Mouse (Mus musculus): ENCODE data around the gene Raver1. TPM values are rescaled to one million over a fixed set of nuclear protein-coding genes. Genes with fewer than 3 reads are reported as not detected.

Raver1 gene
- polyA plus RNA-seq, 1 experiment, result 26.1 TPM

DNA sequence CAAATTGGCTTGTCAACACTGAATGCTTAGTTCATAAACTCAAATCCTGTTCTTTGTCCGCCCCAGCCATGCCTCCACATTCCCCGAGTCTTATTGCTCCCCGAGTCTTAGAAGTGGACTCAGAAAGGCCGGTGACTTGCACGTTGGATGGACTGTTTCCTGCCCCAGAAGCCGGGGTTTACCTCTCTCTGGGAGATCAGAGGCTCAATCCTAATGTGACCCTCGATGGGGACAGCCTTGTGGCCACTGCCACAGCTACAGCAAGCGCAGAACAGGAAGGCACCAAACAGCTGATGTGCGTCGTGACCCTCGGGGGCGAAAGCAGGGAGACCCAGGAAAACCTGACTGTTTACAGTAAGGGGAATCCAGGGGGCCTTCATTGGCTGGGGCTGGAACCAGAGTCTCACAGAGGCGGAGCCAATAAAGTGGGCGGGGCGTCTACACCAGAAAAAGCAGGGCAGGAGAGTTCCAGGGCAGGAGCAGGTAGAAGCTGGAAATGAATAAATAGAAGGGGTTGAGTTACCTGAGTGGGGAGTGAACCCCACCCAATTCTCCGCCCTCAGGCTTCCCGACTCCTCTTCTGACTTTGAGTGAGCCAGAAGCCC lies 57.2 kb downstream of the Raver1 start:
- Histone ChIP-seq H3K4me1 (ENCODE audit: control insufficient read depth, insufficient read depth, low read length) (peaks cover 3% of the 10 kb centered on the region; the same call in 1 of the 2 replicates), H3K4me3 (ENCODE audit: insufficient read depth, low read length) (no peak overlapping the region; the same call in 1 of the 2 replicates), H3K27ac (ENCODE audit: insufficient read depth, low read length) (no peak overlapping the region)
- TF ChIP-seq POLR2A (IDR thresholded peaks at IDR 0.05; ENCODE audit: extremely low read depth, insufficient read depth, low read length), result no peak
- TF ChIP-seq CTCF (IDR thresholded peaks at IDR 0.05; ENCODE audit: extremely low read depth, insufficient read depth, low read length), result no peak

DNA sequence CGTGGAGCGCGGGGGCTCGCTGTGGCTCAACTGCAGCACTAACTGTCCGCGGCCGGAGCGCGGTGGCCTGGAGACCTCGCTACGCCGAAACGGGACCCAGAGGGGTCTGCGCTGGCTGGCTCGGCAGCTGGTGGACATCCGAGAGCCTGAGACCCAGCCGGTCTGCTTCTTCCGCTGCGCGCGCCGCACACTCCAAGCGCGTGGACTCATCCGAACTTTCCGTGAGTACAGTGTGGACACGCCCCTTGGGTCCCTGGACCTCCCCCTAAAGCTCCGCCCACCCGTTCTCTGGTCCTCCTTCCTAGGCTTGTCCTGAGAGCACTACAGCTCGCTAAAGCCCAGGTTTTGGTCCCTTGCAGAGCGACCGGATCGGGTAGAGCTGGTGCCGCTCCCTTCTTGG lies 58.7 kb downstream of the Raver1 start:
- H3K4me1 ChIP-seq (ENCODE audit: control insufficient read depth, insufficient read depth, low read length), result peaks cover 3% of the 10 kb centered on the region; the same call in 1 of the 2 replicates
- H3K4me3 ChIP-seq (ENCODE audit: insufficient read depth, low read length), result peak overlapping the region; percentile 79

DNA sequence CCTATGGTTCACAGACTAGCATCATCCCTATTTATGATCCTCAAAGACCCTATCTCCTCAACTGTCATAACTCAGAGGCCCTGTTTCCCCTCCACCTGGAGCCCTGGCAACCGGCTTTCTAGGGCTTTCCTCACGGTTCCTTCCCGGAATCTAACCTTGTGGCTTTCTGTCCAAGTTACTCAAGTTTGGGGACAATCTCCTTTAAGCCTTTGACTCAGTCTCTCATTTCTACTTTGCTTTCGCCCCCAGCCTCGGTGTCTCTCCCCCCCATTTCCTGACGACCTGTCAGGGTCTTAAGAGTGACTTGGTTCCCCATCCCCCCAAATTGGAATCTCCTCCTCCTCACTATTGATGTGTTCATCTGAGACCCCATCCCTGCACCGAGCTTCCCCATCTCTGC lies 59.3 kb downstream of the Raver1 start:
- H3K4me1 ChIP-seq (ENCODE audit: control insufficient read depth, insufficient read depth, low read length), result peaks cover 1% of the 10 kb centered on the region; the same call in 1 of the 2 replicates
- TF ChIP-seq CTCF (IDR thresholded peaks at IDR 0.05; ENCODE audit: extremely low read depth, insufficient read depth, low read length), result no peak
- TF ChIP-seq POLR2A (IDR thresholded peaks at IDR 0.05; ENCODE audit: extremely low read depth, insufficient read depth, low read length), result no peak
- H3K4me3 ChIP-seq (ENCODE audit: insufficient read depth, low read length), result peak overlapping the region; percentile 79
- H3K27ac ChIP-seq (ENCODE audit: insufficient read depth, low read length), result peak overlapping the region; percentile 87

More for the DNA sequence above, 58.7 kb downstream of the Raver1 start:
- 0 out of 2 replicates have a peak overlapping the region, but pooled peaks have one; percentile 87 for H3K27ac ChIP-seq (ENCODE audit: insufficient read depth, low read length)
- TF ChIP-seq CTCF (IDR thresholded peaks at IDR 0.05; ENCODE audit: extremely low read depth, insufficient read depth, low read length) (no peak), POLR2A (IDR thresholded peaks at IDR 0.05; ENCODE audit: extremely low read depth, insufficient read depth, low read length) (peak; percentile 50; the same call in 1 of the 2 replicates)

DNA sequence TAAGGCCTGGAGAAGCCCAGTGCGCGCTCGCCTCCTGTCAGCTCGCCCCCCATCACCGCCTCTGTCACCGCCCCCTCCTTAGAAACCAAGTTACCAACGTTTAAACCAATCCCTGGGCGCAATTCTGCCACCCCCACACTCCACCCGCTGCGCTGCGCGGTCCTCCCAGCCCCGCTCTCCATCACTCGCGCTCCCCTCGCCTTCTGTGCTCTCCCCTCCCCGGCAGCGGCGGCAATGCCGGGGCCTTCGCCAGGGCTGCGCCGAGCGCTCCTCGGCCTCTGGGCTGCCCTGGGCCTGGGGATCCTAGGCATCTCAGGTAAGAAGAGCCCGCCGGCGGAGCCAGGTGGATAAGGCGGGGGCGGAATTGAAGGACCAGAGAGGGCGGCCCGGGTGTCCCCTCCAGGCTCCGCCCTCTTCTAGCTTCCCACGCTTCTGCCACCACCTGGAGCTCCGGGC lies 59.9 kb downstream of the Raver1 start, which contains the start of gene Icam5:
Gene Icam5 (plus strand): TSS at position 178 of the 456 bp plus-strand sequence.
- Histone ChIP-seq H3K4me1 (ENCODE audit: control insufficient read depth, insufficient read depth, low read length) (peaks cover 1% of the 10 kb centered on the region; the same call in 1 of the 2 replicates), H3K4me3 (ENCODE audit: insufficient read depth, low read length) (peak within 1 kb of the TSS; percentile 79), H3K27ac (ENCODE audit: insufficient read depth, low read length) (peak within 1 kb of the TSS; percentile 87)
- TF ChIP-seq POLR2A (IDR thresholded peaks at IDR 0.05; ENCODE audit: extremely low read depth, insufficient read depth, low read length) (0 out of 2 replicates have a peak, but pooled peaks have one; percentile 60), CTCF (IDR thresholded peaks at IDR 0.05; ENCODE audit: extremely low read depth, insufficient read depth, low read length) (no peak)

DNA sequence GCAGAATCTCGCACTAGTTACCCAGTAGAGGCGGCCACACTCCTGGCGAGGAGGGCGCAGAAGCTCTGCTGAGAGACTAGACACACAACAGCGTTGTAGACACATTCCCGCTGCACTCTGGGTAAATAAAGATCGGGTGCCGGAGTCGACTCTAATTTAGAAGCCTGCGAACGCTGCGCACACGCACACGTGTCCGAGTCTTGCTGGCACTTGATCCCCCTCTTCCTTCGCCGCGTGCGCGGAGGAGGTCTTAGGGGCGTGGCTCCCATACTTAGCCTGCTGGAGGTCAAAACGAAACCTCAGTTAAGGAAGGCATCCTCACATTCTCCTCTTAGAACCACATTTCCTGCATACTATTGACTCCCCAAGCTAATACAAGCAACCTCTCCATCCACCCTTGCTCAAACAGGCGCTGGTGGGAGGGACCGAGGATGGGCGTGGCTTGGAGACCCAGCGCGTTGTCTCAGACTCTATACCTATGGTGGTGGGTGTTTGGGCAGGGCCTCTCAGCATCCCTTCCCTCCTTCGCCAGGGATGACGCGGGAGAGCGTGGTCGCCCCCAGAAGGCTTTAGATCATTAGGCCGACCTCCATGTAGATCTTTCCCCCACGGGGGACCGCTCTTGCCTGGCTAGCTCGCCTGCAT lies 60.4 kb downstream of the Raver1 start:
- TF ChIP-seq POLR2A (IDR thresholded peaks at IDR 0.05; ENCODE audit: extremely low read depth, insufficient read depth, low read length) (peak; percentile 69; the same call in 1 of the 2 replicates), CTCF (IDR thresholded peaks at IDR 0.05; ENCODE audit: extremely low read depth, insufficient read depth, low read length) (no peak)
- H3K4me1 ChIP-seq (ENCODE audit: control insufficient read depth, insufficient read depth, low read length), result peaks cover 1% of the 10 kb centered on the region; the same call in 1 of the 2 replicates
- H3K4me3 ChIP-seq (ENCODE audit: insufficient read depth, low read length), result peak overlapping the region; percentile 79
- peak overlapping the region; percentile 87 for H3K27ac ChIP-seq (ENCODE audit: insufficient read depth, low read length)

DNA sequence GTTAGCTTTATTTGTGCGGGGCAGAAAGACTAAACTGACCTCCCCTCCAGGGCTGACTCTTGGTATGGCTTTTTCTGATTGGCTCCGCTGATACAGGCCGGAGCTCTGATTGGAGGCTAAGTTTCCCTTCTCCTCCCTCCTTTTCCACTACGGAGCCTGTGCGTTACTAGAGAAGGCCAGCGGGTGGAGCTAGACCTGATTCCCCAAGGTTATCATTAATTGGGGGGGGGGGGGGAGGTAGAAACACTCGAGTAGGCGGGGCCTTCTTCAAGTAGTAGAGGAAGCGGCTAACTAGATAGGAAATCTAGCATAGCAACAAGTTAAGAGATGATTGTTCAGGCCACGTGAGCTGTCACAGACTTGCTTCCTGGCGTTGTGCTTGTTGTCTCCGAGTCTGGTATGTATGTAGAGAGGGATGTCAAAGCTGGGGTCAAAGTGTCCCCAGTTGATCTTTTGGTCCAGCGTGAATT lies 61.0 kb downstream of the Raver1 start:
- peaks cover 1% of the 10 kb centered on the region; the same call in 1 of the 2 replicates for H3K4me1 ChIP-seq (ENCODE audit: control insufficient read depth, insufficient read depth, low read length)
- H3K27ac ChIP-seq (ENCODE audit: insufficient read depth, low read length), result no peak overlapping the region
- peak overlapping the region; percentile 79 for H3K4me3 ChIP-seq (ENCODE audit: insufficient read depth, low read length)
- TF ChIP-seq POLR2A (IDR thresholded peaks at IDR 0.05; ENCODE audit: extremely low read depth, insufficient read depth, low read length), result no peak
- 0 out of 2 replicates have a peak, but pooled peaks have one; percentile 40 for TF ChIP-seq CTCF (IDR thresholded peaks at IDR 0.05; ENCODE audit: extremely low read depth, insufficient read depth, low read length)

DNA sequence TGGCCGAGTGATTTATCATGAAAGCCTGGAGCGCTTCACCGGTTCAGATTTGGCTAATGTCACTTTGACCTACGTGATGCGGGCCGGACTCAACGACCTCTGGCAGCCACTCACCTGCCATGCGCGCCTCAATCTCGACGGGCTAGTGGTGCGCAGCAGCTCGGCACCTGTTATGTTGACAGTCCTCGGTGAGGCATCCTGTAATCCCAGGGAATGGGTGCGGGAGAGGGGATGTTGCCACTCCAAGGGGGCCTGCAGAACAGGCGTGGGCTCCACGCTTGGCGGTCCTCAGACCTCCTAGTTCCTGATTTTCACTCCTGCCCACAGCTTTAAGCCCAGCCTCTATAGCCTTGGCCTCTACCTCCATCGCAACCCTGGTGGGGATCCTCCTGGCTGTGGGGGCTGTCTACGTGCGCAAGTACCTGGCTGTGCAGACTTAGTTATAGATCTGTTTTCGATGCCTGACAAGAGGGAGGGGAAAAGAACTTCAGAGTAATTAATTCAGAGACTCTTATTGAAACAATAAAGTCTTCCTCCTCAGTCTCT lies 61.7 kb downstream of the Raver1 start:
- Histone ChIP-seq H3K27ac (ENCODE audit: insufficient read depth, low read length) (no peak overlapping the region), H3K4me1 (ENCODE audit: control insufficient read depth, insufficient read depth, low read length) (peaks cover 1% of the 10 kb centered on the region; the same call in 1 of the 2 replicates), H3K4me3 (ENCODE audit: insufficient read depth, low read length) (no peak overlapping the region)
- TF ChIP-seq POLR2A (IDR thresholded peaks at IDR 0.05; ENCODE audit: extremely low read depth, insufficient read depth, low read length), result no peak
- TF ChIP-seq CTCF (IDR thresholded peaks at IDR 0.05; ENCODE audit: extremely low read depth, insufficient read depth, low read length), result no peak

DNA sequence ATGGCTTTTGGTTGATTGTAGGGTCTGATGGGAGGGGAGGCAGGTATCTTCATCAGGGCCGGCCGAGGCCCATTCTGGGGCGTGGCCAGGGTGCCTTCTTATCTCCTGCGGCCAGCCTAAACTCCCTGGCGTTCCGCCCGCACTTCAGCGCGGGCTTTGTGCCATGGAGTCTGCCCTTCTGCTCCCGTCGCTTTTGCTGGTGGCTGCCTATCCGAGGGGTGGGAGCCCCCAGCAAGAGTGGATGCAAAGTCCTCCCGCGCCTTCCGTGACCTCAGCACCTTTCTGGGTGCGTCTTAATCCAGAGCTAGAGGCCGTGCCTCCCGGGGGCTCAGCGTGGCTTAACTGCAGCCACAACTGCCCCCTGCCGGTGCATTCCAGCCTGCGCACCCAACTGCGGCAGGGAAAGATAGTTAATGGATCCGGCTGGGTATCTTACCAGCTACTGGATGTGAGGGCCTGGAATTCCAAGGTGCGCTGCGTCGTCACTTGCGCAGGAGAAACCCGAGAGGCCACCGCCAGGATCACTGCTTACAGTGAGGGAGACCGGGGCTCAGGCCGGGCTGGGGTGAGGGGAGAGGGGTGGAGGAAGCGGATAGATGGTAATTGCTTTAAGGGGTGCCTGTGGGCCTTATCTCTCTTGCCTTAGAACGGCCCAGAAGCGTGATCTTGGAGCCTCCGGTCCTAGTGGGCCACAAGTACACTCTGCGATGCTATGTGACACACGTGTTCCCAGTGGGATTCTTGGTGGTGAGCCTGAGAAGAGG lies 62.3 kb downstream of the Raver1 start, which contains the start of gene Icam4:
Gene Icam4 (plus strand): TSS at position 83 of the 764 bp plus-strand sequence.
- no peak within 1 kb of the TSS for H3K4me3 ChIP-seq (ENCODE audit: insufficient read depth, low read length)
- TF ChIP-seq POLR2A (IDR thresholded peaks at IDR 0.05; ENCODE audit: extremely low read depth, insufficient read depth, low read length), result no peak
- peak; percentile 60 for TF ChIP-seq CTCF (IDR thresholded peaks at IDR 0.05; ENCODE audit: extremely low read depth, insufficient read depth, low read length)
- peaks cover 1% of the 10 kb centered on the region; the same call in 1 of the 2 replicates for H3K4me1 ChIP-seq (ENCODE audit: control insufficient read depth, insufficient read depth, low read length)
- no peak within 1 kb of the TSS for H3K27ac ChIP-seq (ENCODE audit: insufficient read depth, low read length)

Data from cortical plate, adult 2 months (tissue).